Mouse (Mus musculus) granulocyte monocyte progenitor cell, adult 5-6 weeks (primary cell): Measurements from ENCODE around the gene Rab7b. TPM values are rescaled to one million over a fixed set of nuclear protein-coding genes. Genes with fewer than 3 reads are reported as not detected.

Experiments used
- ATAC-seq: replicated peaks from 2 replicates; pipeline ENCODE4 v1.8.0; 2016; ENCODE audit warnings: mild to moderate bottlenecking, moderate TSS enrichment, inconsistent platforms; ENCODE audit not compliant: poor library complexity, severe bottlenecking
- total RNA-seq, 2 experiments: library from RNA; stranded (forward) in 1 of 2; stranded (reverse) in 1 of 2; fragments of 200-712, 200-1000 nt in 1 of 2; fragments of >200 nt in 1 of 2; fragmentation: Nextera tagmentation in 1 of 2; gene quantifications; 2 replicates each; pipeline ENCODE4 v1.2.3; 2014 to 2017

The Rab7b gene
- total RNA-seq, 2 experiments from 2014 or later = 23.6 to 28.4 TPM

GRCm38 (mm10) chr1:131690435-131690834 lies 1.9 kb downstream of the Rab7b start:
- ATAC-seq = peak; percentile 49

DNA sequence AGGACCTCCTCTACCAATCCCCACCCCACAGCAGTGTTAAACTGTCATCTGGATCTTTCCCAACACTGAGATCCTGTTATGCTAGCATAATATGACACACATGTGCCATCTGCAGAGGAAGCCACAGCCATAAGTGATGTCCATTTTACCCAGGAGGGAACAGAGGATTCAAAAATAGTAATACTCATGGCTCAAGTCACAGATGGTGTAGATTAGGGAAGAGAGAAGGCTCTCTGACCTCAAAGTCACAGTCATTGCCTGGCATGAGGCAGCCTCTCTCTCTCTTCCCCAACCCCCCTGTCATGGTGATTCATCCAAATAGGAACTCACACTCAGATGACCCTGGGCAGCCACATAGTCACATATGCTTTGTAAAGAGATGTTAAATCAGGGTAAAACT lies 2.9 kb downstream of the Rab7b start:
- ATAC-seq = peak; percentile 85

DNA sequence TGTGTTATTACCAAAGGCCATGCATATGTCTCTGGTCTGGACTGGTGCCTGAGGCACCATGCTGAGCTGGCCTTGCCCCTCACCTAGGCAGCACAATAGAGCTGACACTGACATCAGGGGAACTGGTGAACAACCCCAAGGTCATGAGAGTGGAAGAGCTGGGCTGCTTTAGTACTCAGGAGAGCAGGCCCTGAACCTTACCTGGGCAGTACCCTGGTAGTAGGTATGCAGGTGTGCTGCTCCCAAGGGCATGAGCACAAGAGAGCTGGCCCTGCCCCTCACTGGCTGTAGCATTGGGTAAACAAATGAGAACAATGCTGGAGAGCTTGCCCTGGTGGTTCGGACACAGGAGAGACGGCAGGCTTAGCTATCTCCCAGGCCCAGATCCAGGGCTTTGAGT lies 6.8 kb downstream of the Rab7b start:
- no peak for ATAC-seq

DNA sequence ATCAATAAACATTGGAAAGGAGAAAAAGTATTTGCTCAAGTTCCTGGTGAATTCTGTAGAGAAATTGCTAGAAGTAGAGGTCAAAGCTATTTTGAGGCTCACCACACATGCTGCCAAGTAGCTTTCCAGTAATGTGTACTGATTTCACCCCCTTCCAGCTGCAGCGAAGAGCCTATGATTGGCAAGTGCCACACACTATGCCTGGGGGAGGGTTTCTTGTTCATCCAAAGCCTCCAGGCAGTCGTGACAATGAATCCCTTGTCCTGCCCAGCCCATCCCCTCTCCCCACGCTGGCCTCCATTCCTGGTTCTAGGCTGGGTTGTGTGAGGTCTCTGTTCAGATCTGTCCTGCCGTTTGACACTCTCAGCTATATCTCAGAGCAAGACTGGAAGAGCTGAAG lies 7.8 kb downstream of the Rab7b start:
- ATAC-seq = no peak

GRCm38 (mm10) chr1:131698770-131699169 lies 10.3 kb downstream of the Rab7b start:
- ATAC-seq = no peak

DNA sequence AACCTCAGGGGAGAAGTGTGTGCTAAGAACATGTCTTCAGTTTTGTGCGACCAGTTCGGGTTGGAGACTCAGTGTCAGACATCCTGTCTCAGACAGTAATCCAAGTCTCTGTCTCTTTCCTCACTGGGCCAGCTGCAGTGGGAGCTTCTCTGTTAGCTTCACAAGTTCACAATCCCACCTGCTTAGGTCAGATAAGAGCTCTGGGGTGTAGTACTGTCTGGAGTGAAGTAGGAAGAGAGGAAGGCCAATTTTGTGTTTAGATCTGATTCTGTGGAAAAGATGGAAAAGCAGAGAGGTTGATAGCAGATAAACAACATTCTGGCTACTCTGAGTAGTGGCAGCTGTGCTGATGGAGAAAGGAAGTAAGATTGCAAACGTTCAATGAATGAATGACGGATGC lies 11.1 kb downstream of the Rab7b start:
- ATAC-seq = no peak

- peak; percentile 77 for ATAC-seq
Measured at GRCm38 (mm10) chr1:131700447-131700846, 12.0 kb downstream of the Rab7b start.

- no peak for ATAC-seq
Measured at GRCm38 (mm10) chr1:131701391-131701790, 12.9 kb downstream of the Rab7b start.

DNA sequence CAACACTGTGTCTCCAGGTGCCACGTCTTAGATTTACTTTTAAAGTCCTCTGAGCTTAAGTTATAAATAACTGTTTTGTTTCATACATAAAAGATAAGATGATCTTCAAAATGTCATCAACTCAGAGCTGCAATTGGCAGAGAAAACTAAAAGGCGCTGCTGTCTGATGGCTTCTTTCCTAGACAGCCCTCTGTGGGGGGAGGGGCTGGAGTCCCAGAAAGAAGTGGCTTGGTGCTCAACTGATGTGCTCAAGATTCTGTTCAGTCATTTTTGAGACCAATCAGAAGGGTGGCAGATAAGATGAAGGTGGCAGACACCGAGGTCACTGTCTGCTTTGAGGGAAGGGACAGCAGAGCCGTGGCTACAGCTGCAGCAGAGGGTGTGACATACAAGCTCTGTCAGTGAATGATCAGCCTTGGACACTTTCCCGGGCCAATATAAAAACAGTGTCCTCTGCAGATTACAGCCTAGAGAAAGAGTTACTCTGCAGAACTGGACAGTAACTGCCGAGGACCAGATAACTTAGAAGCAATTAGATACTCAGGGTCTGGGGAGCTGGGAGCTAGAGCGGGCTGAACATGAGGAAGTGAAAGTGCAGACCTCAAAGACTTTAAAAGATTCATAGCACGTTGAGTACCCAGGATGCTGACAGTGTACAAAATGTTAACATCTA lies 13.7 kb downstream of the Rab7b start:
- ATAC-seq = peak; percentile 65

GRCm38 (mm10) chr1:131703482-131703881 lies 15.0 kb downstream of the Rab7b start:
- peak; percentile 67 for ATAC-seq

GRCm38 (mm10) chr1:131708338-131708737 lies 19.8 kb downstream of the Rab7b start:
- ATAC-seq = peak; percentile 54

DNA sequence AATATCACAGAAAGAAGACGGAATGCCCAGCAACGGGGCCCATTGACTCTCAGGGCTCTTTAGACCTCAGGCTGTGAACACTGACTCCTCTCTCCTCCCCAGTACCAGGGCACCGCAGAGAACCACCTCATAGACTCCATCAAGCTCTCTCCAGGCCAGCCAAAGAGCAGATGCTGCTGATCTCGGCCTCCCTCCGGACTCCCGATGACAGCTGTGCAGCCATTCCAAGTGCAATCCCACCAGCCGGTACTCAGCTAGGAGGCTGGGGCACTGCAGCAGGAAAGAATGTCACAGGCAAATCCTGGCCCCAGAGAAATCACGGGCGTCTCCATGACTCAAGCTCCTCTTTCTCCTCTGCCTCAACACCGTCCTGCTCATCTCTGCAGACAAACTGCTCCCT lies 23.0 kb downstream of the Rab7b start:
- no peak for ATAC-seq

- peak; percentile 50; the same call in 1 of the 2 replicates for ATAC-seq
Measured at GRCm38 (mm10) chr1:131712386-131712785, 23.9 kb downstream of the Rab7b start.

DNA sequence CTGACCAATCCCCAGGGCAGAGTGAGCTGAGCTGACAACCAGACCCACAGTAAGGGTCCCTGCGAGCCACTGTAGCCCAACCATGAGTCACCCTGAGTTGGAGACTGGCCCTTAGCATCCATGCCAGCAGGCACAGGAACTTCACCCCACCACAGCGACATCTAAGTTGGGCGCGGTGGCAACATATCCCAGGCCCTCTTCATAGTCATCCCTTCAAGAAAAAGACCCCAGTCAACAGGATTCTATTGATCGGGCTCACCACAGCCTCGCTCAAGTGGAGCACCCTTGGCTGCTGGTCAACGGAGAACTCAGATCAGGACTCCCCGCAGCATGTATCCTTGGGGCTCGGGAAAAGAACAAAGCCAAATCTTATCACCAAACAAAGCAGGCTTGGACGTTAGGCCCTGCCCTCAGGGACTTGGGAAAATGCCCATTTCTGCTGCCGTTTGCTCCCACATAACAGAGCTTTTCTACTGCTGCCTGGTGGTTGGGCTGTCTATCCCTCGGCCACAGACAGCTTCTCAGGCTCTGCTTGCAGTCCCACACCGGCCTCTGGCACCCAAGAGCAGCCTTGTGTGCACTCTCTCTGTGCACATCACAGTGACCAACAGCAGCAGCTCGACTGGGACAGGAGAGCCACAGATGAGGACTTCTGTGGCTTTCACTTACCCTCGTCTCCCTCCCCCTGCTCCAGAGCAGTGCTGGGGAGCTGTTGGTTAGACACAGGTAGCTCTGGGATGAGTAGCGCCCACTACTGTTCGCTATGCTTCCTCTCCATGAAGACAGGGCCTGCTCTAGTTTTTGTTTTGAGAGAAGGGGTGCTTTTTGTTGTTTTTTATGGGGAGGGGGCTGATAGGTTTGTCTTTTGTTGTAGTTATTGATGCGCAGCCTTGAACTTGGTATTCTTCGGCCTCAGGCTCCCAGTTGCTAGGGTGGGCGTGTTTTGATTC lies 26.2 kb downstream of the Rab7b start:
- no peak for ATAC-seq

GRCm38 (mm10) chr1:131718952-131719694 lies 30.6 kb downstream of the Rab7b start:
- no peak for ATAC-seq

GRCm38 (mm10) chr1:131721989-131722388 lies 33.5 kb downstream of the Rab7b start:
- no peak for ATAC-seq

GRCm38 (mm10) chr1:131723549-131723948 lies 35.1 kb downstream of the Rab7b start:
- no peak for ATAC-seq

- ATAC-seq = no peak
Measured at GRCm38 (mm10) chr1:131726586-131726985, 38.1 kb downstream of the Rab7b start.

GRCm38 (mm10) chr1:131730639-131731437 lies 42.3 kb downstream of the Rab7b start:
- no peak for ATAC-seq
